Mouse (Mus musculus): ENCODE measurements around the gene Asb7. TPM values are rescaled to one million over a fixed set of nuclear protein-coding genes. Genes with fewer than 3 reads are reported as not detected.

The Asb7 gene
- 10 to 100 TPM; 16.6 to 18.3 TPM for total RNA-seq (2021)

DNA sequence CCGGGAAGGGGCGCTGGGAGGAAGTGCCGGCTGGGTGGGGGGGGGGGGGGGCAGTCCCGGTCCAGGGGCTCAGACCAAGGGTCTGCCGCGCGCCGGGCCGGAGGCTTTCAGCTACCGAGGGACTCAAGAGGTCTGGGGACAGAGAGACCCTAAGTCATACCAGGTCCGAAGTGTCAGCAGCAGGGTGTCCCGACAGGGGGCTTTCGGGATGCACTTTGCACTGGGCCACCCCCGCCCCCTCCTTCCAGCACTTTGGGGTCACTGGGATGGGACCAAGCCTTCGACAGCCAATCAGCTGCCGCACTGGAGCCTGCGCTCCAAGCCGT lies at the start of gene Asb7:
Gene Asb7, minus strand, starts transcription at position 303 of the 326 bp plus-strand sequence.
- DNase-seq = no peak

DNA sequence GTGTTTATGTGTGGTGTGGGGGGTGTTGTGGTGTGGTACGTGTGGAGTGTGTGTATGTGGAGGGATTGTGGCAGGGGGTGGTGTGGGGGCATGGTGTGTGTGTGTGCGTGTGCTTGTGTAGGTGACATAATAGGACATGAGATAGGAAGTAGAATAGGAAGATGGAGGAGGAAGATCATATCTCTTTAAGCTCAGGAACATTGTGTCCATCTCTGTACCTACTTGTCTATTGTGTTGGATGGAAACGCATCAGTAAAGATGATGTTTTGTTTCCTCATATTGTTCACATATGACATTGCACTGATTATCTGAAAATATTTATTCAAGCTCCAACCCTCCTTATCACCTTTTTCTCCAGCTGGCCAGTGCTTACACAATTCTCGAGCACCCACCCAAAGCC lies 48.0 kb upstream of the Asb7 start:
- no peak for DNase-seq

DNA sequence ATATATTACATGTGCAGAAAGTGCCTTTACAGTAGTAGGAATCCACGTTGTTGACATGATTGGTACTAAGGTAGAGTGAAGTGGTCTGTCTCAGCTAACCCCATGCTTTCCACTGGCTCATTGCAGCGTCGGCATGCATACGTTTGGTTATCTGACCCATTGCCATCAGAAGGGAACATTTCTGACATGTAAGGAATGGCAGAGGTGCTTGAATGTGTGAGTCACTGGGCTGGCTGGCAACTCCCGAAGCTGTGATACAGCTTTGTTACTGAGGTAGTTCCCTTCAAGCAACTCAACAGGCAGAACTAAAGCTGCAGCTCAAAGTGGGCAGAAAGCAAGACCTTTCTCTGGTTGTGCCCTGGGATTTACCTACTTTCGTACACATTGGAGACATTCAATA lies 45.6 kb upstream of the Asb7 start:
- DNase-seq = no peak

DNA sequence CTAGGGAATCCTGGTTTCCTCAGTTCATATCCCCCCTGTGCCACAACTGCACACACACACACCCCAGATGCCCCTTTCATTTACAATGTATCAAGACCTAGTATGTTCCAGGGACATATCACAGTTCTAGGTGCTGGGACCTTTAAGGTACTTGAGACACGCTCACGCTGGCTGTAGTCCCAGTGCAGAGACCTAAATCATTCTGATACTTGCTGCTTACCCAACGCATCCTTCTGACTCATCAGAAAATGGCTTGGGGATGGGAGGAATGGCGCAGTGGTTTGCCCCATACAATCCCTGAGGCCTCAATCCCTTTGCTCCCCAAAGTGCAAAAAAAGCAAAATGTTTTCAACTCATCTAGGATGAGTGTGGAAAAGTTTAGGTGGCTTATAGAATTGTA lies 45.1 kb upstream of the Asb7 start:
- no peak for DNase-seq

DNA sequence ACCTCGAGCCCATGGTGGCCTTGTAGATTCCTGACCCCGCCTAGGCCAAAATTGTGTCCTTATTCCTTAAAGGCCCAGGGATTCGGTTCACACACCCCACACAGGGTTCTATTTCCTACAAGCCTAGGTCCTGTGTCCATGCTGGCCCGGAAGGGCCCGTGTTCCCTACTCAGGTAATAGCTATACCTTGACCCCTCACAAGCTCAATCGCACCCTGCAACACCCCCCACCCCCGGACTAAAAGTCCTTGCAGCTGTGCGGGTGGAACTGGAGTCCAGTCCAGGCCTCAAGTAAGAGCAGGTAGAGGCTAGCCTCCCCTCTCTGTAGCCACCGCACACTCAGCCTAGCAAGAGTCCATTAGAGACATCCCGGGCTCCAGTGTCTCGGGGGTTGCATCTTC lies 44.5 kb upstream of the Asb7 start:
- DNase-seq = no peak

DNA sequence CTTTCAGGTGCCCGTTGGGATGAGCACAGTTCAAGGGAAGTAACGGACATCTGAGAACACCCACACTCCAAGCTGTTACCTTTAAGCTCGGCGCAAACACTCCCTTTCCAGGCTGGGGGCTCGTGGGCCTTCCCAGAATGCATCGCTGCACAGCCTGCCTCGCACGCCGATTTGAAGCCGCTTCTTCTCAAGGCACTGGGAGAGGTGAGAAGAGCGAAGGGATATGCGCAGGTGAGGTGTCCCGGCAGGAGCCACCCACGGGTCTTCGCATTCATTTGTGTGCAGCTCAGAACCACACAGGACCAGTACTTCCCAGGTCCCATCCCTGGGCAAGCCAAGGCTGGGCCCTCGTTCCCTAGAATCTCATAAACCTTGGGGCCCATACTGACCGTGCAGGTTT lies 44.0 kb upstream of the Asb7 start:
- DNase-seq = no peak

DNA sequence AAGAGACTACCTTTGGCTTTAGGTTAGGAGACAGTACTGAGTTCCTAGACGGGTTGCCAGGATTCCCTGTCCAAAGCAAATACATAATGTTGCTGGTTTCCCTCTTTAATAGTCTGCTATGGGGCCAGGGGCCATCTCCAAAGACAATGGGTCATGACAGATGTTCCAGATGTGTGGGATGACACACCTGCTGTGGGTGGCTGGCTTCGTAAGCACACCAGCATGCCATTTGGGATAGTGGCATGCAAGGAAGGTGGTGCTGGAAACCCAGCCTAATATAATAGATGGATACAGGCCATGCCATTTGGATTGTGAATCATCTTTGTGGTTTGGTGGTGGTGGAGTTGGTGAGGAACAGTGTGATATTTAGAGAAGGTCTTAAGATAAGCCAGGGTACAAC lies 39.8 kb upstream of the Asb7 start:
- no peak for DNase-seq

DNA sequence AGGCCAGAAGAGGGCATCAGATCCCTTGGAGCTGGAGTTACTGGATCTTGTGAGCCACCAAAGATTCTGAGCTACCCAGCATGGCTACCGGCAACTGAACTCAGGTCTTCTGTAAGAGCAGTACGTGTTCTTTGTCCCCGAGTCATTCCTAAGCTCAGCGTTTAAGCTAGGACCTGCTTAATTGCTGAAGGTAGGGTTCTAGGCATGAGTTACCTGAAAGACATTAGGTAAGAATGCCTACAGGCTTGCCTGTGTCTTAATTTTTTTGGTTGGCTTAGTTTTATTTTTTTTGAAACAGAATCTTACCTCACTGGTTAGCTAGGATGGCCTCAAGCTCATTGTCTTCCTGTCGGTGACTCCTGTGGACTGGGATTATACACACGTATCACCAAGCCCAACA lies 38.7 kb upstream of the Asb7 start:
- no peak for DNase-seq

DNA sequence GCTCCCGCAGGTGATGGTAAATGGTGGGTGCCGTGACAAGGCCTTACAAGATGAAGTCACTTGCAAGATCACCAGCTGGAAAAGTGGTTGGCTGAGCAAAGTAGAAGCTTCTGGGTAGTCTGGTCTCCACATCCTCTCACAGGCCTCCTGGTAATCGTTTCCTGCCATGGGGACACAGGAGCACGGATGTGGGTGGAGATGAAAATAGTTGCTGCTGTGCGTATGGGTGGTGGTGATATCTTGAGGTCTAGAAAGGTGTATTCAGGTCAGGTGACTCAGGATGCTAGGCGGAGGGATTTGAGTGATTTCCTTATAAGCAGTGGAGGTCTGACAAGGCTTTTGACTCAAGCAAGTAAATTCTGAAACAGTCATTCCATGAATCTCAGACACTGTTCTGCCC lies 35.6 kb upstream of the Asb7 start:
- no peak for DNase-seq

DNA sequence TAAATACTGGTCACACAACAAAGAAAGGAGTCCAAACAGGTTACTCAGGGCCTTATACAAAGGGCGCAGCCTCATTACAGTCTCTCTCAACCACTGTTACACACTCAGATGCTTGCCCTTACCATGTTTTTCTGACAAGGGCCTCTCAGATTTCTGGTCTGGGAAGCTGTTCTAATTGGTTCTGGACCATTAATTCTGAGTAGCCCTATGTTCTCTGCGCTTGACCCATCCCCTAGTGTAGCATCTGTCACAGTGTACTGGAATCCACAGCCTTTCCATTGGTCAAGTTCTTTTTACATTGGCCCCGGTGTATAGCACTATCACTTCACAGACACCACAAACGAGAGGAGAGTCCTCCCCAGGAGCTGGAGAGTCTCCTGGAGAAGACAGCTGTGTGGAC lies 35.1 kb upstream of the Asb7 start:
- DNase-seq = no peak

DNA sequence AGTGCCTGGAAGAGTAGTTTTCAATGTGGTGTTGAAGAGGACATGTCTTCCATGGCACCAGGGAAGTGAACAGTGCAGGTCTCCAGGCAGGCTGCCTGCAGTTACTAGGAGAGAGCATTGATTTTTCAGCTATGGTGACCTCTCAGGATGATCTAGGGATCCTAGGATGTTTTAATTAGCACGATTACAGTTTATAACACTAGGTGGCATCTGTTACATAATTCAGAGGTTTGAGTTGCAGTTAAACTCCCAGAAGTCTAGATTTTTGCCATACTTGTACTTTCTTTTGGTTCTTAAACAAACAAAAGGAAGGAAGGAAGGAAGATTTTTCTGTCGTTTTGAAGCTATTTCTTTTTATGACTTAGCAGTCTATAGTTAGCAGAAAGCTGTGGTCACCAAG lies 21.8 kb upstream of the Asb7 start:
- no peak for DNase-seq

DNA sequence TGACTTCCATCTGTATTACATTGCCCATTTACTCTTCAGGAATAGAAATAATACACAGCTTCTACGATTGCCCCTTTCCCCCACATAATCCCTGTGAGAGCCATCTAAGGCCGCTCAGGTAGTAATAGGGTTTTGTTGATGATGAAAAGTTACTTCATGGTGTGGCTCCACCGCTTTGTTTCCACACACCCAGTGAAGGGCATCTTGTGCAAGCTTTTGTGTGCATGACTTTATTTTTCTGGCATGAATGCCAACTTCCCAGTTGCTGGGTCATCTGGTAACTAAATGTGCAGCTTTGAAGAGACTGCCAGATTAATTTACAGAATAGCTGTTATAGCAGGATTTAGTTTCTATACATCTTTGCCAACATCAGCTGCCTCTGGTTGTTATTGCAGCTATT lies 15.2 kb upstream of the Asb7 start:
- DNase-seq = no peak

DNA sequence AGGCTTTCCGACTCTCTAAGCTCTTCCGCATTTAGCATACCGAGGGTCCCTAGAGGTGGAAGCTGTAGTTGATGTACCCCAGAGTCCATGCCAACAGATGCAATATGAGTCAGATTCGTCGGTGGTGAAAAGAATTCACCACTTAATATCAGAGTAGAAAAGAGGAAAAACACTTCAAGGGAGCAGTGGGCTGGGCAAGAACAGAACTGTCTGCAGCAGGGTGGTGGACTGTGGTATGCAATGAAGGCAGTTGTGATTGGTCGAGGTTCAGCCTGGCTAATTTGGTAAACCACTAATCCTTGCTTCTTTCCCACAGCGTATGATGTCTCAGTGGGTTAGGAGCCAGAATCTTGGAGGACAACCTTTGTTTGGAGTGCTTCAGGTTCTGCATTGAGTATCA lies 13.3 kb upstream of the Asb7 start:
- no peak for DNase-seq

DNA sequence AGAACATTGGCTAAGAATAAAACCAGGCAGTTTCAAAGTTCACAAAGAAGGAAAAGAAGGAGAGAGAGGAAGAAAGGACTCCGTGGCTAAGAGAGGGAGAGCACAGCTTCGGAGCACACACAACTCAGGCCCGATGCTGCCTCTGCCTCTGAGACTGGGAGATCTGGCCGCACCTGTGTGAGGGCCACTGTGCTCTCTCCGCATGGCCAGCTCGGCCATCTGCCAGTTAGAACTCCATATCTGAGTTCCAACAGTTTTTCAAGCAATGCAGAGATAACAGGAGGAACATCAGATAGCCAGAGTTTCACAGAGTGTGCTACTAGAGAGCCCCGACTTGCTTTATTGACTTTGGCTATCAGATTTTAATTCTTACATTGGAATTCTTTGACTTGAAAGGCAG lies 5.1 kb upstream of the Asb7 start:
- no peak for DNase-seq

DNA sequence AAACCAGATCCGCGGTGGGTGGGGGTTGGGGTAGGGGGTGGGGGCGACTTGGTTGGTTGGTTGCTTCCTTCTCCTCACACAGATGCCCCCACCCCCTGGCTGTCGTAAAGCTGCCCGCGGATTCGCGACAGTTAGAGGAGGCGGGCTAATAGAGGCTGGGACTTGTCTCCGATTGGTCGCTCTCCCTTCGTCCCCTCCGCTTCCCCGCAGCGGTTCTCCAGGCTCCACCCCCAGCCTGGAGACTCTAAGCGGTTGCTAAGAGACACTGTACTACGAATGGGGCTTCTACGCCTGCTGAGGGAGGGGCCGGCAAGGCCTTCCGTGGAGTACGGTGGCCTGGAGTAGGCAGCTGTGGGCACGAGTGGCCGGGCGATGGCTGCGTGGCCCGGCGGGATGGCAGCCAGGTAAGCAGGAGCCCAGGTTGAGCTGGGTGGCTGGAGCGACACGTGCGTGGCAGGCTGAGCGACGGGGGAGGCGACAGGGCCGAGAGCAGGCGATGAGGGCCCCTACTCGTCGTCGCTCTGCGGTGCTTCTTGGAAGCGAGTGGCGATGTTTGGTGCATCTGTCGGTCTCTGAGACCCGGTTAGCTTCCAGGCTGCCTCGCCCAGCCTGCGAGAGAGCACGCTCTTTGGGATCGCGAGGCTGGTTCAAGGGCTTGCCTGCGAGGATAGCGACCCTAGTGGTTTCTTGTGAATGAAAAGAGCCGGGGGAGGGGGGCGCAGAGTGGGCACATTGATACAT lies 394 bp upstream of the Asb7 start, which contains the start of gene Lins1:
Gene Lins1, plus strand, starts transcription at position 270 of the 741 bp plus-strand sequence.
- DNase-seq = peak; percentile 98 to 99

DNA sequence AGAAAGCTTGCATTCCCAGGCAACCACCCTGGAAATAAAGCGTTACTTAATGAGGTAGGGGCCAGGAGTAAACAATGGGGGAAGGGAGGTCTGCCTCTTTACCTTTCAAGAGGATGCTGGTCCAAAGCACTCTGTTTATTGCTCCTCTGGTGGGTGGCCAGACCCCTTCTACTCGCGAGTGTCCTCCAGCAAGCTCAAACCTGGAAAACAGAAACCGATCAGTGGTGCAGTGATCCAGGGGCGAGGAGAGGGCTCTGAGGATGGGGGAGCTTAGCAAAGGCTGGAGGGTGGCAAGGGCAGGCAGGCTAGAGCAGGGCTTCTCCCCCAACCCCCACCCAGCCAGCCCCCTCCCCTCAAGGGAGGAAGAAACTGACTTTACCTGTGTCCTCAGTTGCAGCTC lies 675 bp downstream of the Asb7 start:
- DNase-seq = no peak

DNA sequence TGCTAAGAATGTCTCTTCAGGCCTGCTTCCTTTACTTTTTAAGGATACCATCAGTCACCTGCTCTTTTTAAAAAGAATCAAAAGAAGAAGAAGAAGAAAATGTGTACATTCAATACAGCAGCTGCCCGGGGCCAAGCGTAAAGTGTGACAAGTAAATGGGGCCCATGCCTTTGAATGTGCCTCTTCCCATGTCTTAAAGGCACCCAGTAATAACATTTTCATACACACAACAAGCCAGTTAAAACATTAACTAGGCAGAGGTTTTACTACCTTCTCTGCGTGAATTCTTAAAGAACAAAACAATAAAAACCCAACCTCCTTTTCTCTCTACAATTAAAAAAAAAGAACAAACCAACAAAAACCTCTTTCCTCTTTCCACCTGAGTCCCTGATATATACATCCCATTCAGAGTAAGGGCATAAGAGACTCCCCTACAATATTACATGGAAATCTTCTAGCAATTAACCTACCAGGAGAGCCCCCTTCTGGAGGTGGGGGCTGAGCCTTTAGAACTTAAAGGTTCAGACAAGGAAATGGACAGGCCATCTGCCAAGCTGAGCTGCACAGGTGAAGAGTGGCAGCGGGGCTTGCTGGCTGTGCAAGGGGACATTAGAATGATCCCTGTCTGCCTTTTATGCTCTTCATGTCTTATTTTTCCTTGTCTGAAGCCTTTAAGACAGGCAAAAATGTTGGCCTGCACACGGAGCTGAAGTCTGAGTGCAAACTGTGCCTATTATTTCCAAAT lies 7.1 kb downstream of the Asb7 start:
- no peak for DNase-seq

DNA sequence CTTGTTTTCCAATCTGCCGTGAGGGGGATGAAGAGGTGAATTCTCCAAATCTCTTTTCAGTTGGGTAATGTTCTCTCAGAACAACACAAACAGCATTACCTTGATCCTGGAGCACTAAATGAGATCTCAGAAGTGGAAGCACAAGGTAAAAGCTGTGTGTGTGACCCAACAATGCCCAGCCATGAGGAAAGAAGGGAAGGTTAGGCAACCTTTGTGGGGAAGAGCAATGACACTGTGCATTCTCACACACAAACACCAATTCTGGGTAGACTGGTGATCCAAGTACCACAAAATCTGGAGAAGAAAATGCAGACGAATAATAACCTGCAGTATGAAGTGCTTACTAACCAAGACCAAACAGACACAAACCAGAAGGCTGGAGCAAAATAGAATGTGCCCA lies 13.6 kb downstream of the Asb7 start:
- DNase-seq = no peak

DNA sequence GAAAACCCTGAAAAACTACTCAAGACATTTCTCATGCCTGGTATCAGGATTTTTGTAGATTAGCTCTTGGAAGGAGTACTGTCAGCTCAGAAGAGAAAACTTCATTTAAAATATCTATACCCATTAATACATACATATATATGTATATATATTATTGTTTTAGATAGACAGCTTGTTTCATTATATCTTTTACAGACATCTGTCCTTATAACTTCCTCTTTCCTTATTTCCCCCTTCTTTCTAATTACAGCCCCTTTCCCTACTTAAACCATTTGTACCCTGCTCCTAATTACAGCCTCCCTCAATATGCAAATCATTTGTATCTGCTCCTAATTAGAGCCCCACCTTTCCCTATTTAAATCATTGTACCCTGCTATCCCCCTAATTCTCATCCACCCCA lies 22.3 kb downstream of the Asb7 start:
- no peak for DNase-seq

DNA sequence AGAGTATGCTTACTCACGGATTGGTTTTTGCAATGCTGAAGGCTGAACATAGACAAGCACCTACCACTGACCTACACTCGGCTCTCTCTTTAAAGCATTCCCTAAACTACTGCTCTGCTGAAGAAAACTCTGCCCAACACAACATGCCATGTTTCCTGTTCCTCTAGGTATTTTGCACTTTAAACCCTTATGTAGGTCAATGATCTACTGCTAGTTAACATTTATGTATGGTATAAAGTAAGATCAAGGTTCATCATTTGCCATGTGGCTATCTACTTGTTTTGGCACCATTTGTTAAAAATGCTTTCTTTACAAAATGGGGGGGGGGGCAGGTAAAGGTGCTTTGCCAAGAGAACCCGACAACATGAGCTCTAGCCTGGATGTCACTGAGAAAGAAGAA lies 25.8 kb downstream of the Asb7 start:
- no peak for DNase-seq

DNA sequence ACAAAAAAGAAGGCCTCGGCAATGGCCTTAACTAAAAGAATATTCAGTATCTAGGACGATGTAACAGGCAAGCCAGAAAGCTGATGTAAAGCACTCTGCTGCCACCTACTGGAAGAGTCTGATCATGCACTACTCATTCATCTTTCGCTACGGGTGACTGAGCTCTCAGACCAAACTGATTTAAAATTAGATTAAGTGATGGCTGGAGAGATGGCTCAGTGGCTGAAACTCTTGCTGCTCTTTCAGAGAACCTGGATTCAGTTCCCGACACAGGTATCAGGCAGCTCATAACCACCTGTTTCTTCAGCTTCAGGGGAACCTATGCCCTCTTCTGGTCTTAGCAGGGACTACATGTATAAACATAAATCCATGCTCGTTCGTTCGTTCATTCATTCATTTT lies 27.8 kb downstream of the Asb7 start:
- DNase-seq = peak; percentile 62 to 76

DNA sequence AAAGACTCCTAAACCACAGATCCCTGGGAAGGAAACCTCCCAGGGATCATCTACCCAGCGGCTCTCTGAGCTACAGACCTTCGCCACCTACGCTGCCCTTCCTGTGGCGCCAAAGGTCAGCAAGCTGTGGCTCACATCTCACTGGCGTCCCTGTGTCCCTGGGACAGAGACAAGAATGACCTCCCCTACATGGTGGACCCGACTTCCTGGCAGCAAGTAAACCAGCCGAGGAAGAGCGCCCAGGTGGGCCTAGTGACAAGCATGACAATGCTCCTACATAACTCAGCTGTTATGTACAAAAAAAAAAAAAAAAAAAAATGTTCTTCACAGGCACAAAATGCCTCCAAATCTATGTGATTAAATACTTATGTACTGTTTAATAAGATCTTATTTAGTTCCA lies 28.4 kb downstream of the Asb7 start:
- no peak for DNase-seq

DNA sequence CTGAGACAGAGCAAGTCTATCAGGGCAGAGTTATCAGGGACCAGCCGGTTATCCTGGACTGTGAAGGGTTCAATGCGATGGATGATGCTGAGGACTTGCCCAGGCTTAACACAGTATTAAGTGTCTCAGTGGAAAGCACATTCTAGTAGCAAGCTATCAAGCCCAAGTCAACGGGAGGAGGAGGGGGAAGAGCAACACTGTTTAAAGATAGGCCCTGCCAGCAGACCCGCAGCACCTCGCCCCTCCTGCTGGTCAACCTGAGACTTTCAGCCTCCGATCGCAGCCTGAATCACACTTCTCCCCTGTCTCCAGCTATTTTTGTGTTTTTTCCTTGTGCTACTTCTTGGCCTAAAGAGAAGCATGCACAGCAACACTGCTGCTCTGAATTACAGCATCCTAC lies 29.1 kb downstream of the Asb7 start:
- DNase-seq = no peak

DNA sequence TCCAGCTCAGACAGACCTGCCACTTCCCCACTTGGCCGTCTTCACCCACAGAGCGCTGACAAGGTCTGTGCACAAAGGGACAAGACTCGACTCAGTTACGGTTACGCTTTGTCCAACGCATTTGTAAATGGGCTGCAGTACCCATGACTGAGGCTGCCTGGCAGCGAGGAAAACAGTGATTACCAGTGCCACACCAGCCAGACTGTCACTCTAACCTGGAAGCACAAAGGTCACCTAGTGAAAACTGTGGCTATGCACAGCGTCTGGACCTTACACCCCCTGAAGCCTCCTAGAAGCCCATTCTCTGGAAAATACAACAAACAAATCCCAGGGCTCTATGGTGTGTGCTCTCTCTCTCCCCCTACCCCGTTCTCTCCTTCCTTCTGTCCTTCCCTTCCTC lies 33.9 kb downstream of the Asb7 start:
- DNase-seq = no peak

DNA sequence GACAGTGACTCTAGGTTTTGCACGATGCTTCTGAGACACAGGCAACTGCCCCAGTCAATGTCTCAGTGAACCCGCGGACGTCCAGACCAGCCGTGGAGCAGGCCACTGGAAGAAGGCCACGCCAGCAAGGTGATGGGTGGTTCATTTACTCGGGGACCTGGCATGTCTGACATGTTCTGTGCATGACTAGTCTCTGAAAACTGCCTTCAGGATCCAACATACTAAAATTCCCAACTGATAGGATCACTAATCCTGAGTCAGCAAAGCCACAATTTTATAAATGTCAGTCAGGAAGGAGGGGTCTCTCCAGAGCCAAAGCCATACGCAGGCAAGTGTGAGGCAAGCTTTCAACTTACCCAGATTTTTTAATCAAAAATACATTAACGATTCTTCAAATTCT lies 35.8 kb downstream of the Asb7 start:
- DNase-seq = no peak

Measured in layer of hippocampus, postnatal 36 days (tissue).